Mouse (Mus musculus): Measurements from ENCODE around the gene Cracr2b.

Gene Cracr2b

GRCm38 (mm10) chr7:141460391-141461113 lies at the start of gene Cracr2b:
TSS of gene Cracr2b (plus strand) at chr7:141461094.
- no peak for DNase-seq (ENCODE audit: low read depth, low spot score)

- no peak for DNase-seq (ENCODE audit: low read depth, low spot score)
Observed at GRCm38 (mm10) chr7:141411667-141412066, 49.2 kb upstream of the Cracr2b start.

GRCm38 (mm10) chr7:141413331-141413730 lies 47.6 kb upstream of the Cracr2b start:
- DNase-seq (ENCODE audit: low read depth, low spot score) = no peak

GRCm38 (mm10) chr7:141413809-141414584 lies 46.9 kb upstream of the Cracr2b start, which contains the start of gene Gatd1:
TSS of gene Gatd1 (minus strand) at chr7:141414136.
- peak; percentile 100 for DNase-seq (ENCODE audit: low read depth, low spot score)

GRCm38 (mm10) chr7:141416144-141416841 lies 44.6 kb upstream of the Cracr2b start:
- DNase-seq (ENCODE audit: low read depth, low spot score) = no peak

GRCm38 (mm10) chr7:141417731-141418681 lies 42.9 kb upstream of the Cracr2b start:
- DNase-seq (ENCODE audit: low read depth, low spot score) = no peak

- no peak for DNase-seq (ENCODE audit: low read depth, low spot score)
Observed at GRCm38 (mm10) chr7:141418970-141419369, 41.9 kb upstream of the Cracr2b start.

- no peak for DNase-seq (ENCODE audit: low read depth, low spot score)
Observed at GRCm38 (mm10) chr7:141420030-141420702, 40.7 kb upstream of the Cracr2b start.

GRCm38 (mm10) chr7:141423811-141424210 lies 37.1 kb upstream of the Cracr2b start:
- no peak for DNase-seq (ENCODE audit: low read depth, low spot score)

GRCm38 (mm10) chr7:141426948-141427730 lies 33.8 kb upstream of the Cracr2b start:
- DNase-seq (ENCODE audit: low read depth, low spot score) = no peak

GRCm38 (mm10) chr7:141428701-141429100 lies 32.2 kb upstream of the Cracr2b start:
- DNase-seq (ENCODE audit: low read depth, low spot score) = no peak

- no peak for DNase-seq (ENCODE audit: low read depth, low spot score)
Observed at GRCm38 (mm10) chr7:141429310-141429709, 31.6 kb upstream of the Cracr2b start, which contains the start of gene Cend1. TSS of gene Cend1 (minus strand) at chr7:141429491.

- no peak for DNase-seq (ENCODE audit: low read depth, low spot score)
Observed at GRCm38 (mm10) chr7:141429840-141430584, 30.9 kb upstream of the Cracr2b start.

GRCm38 (mm10) chr7:141430585-141431240 lies 30.2 kb upstream of the Cracr2b start:
- DNase-seq (ENCODE audit: low read depth, low spot score) = no peak

GRCm38 (mm10) chr7:141431434-141432185 lies 29.3 kb upstream of the Cracr2b start:
- no peak for DNase-seq (ENCODE audit: low read depth, low spot score)

GRCm38 (mm10) chr7:141432186-141432611 lies 28.7 kb upstream of the Cracr2b start:
- no peak for DNase-seq (ENCODE audit: low read depth, low spot score)

- no peak for DNase-seq (ENCODE audit: low read depth, low spot score)
Observed at GRCm38 (mm10) chr7:141432741-141433516, 28.0 kb upstream of the Cracr2b start.

Measured in retina, postnatal 7 days (tissue).